Mouse (Mus musculus) ES-E14 (cell line): ENCODE data around the gene Igf2bp3. TPM values are rescaled to one million over a fixed set of nuclear protein-coding genes. Genes with fewer than 3 reads are reported as not detected.

Experiments used
- DNase-seq: peaks from one replicate; pipeline ENCODE4 v3.0.0-alpha.2; 2013; ENCODE audit warnings: low read depth, low spot score
- H3K27ac ChIP-seq: 2 replicates; pipeline ENCODE4 v1.5.1; 2012; ENCODE audit warnings: low read depth, mild to moderate bottlenecking, low read length, moderate library complexity, mixed read lengths; ENCODE audit not compliant: poor library complexity, insufficient read depth, severe bottlenecking
- H3K36me3 ChIP-seq: 2 replicates; pipeline ENCODE4 v1.6.1; 2012; ENCODE audit warnings: mild to moderate bottlenecking, low read length, moderate library complexity, mixed read lengths; ENCODE audit not compliant: control insufficient read depth, poor library complexity, insufficient read depth, severe bottlenecking
- H3K4me1 ChIP-seq, 2 experiments: fragments of 150-350 bp in 1 of 2; sonication (generic) in 1 of 2; 2 replicates each; pipeline ENCODE4 v1.6.1; 2012; ENCODE audit warnings: low read length in 2 of 2, mild to moderate bottlenecking in 1 of 2, mixed read lengths in 1 of 2; ENCODE audit not compliant: control insufficient read depth in 2 of 2, insufficient read depth in 2 of 2, poor library complexity in 1 of 2
- H3K4me3 ChIP-seq, 2 experiments: fragments of 150-350 bp in 1 of 2; sonication (generic) in 1 of 2; 2 replicates each; pipeline ENCODE4 v1.5.1; 2012; ENCODE audit warnings: low read length in 2 of 2, low read depth in 1 of 2, mild to moderate bottlenecking in 1 of 2, mixed read lengths in 1 of 2; ENCODE audit not compliant: insufficient read depth in 1 of 2, poor library complexity in 1 of 2, severe bottlenecking in 1 of 2
- H3K9ac ChIP-seq: 2 replicates; pipeline ENCODE4 v1.6.1; 2012; ENCODE audit warnings: low read depth, mild to moderate bottlenecking, low read length, mixed read lengths; ENCODE audit not compliant: poor library complexity, insufficient read depth, severe bottlenecking
- H3K9me3 ChIP-seq: fragments of 150-350 bp; sonication (generic); 2 replicates; pipeline ENCODE4 v1.6.1; 2012; ENCODE audit warnings: low read depth, mild to moderate bottlenecking, low read length; ENCODE audit not compliant: control insufficient read depth, insufficient read depth
- CHD2 ChIP-seq: IDR thresholded peaks from 2 replicates; pipeline ENCODE4 v1.6.1; 2014; ENCODE audit warnings: mild to moderate bottlenecking, low read depth, low read length, inconsistent platforms
- HCFC1 ChIP-seq: IDR thresholded peaks from 2 replicates; pipeline ENCODE4 v1.6.1; 2012; ENCODE audit warnings: low read length, inconsistent platforms, borderline replicate concordance; ENCODE audit not compliant: insufficient read depth
- MAFK ChIP-seq: IDR thresholded peaks from 2 replicates; pipeline ENCODE4 v1.6.1; 2014; ENCODE audit warnings: mild to moderate bottlenecking, low read depth, low read length, inconsistent platforms; ENCODE audit not compliant: insufficient read depth
- ZC3H11A ChIP-seq: IDR thresholded peaks from 2 replicates; pipeline ENCODE4 v1.6.1; 2012; ENCODE audit warnings: low read depth, mild to moderate bottlenecking, inconsistent platforms, low read length, borderline replicate concordance
- ZNF384 ChIP-seq: IDR thresholded peaks from 2 replicates; pipeline ENCODE4 v1.6.1; 2012; ENCODE audit warnings: low read depth, low read length, inconsistent platforms
- in situ Hi-C, 2 experiments: fragments of 600-800 bp; cut with MboI; formaldehyde crosslinking; loops; one replicate each; pipeline ENCODE4 v1.15.1; 2025; ENCODE audit warnings: low sequenced_read_pairs in 2 of 2, inconsistent platforms in 1 of 2; ENCODE audit not compliant: unreplicated experiment in 2 of 2
- total RNA-seq: library from RNA; depleted of rRNA; stranded (reverse); fragments of 300-350 nt; gene quantifications from 2 replicates; pipeline ENCODE4 v1.2.3, GENCODE M21; 2012

The Igf2bp3 gene
- total RNA-seq, 1 experiment = 32.8 TPM

GRCm38 (mm10) chr6:49176018-49176417, 38.7 kb downstream of the Igf2bp3 start:
- Histone ChIP-seq H3K9me3 (no peaks in the 10 kb centered on the region), H3K36me3 (no peaks in the 10 kb centered on the region), H3K4me3 (no peak overlapping the region), H3K27ac (no peak overlapping the region), H3K9ac (no peak overlapping the region), H3K4me1 (peaks cover 5 to 9% of the 10 kb centered on the region in 2 experiments; a peak in 3 of 4 replicates)
- in situ Hi-C loops = no loop called here
- no peak for DNase-seq
- TF ChIP-seq ZC3H11A = no peak
- no peak for TF ChIP-seq HCFC1
- TF ChIP-seq MAFK = no peak
- no peak for TF ChIP-seq ZNF384
- no peak for TF ChIP-seq CHD2

GRCm38 (mm10) chr6:49174616-49175015, 40.1 kb downstream of the Igf2bp3 start:
- no peak overlapping the region for H3K4me3 ChIP-seq
- no peak overlapping the region; the same call in 1 of the 2 replicates for H3K27ac ChIP-seq
- in situ Hi-C loops = no loop called here
- H3K9me3 ChIP-seq = no peaks in the 10 kb centered on the region
- no peak for TF ChIP-seq ZC3H11A
- no peak for TF ChIP-seq MAFK
- TF ChIP-seq CHD2 = no peak
- TF ChIP-seq HCFC1 = no peak
- TF ChIP-seq ZNF384 = no peak
- no peak for DNase-seq
- H3K4me1 ChIP-seq = peaks cover 5 to 9% of the 10 kb centered on the region in 2 experiments; a peak in 3 of 4 replicates
- H3K9ac ChIP-seq = no peak overlapping the region
- no peaks in the 10 kb centered on the region for H3K36me3 ChIP-seq

- in situ Hi-C loops = no loop called here
- Histone ChIP-seq H3K4me1 (peaks cover 5 to 9% of the 10 kb centered on the region in 2 experiments; a peak in 3 of 4 replicates), H3K36me3 (no peaks in the 10 kb centered on the region), H3K27ac (no peak overlapping the region; the same call in 1 of the 2 replicates), H3K9ac (no peak overlapping the region), H3K4me3 (no peak overlapping the region), H3K9me3 (no peaks in the 10 kb centered on the region)
- TF ChIP-seq HCFC1 (no peak), MAFK (no peak), CHD2 (no peak), ZNF384 (0 out of 2 replicates have a peak, but pooled peaks have one; percentile 34), ZC3H11A (no peak)
- peak; percentile 49 for DNase-seq
Measured at GRCm38 (mm10) chr6:49173674-49174073, 41.1 kb downstream of the Igf2bp3 start.

GRCm38 (mm10) chr6:49173265-49173664, 41.5 kb downstream of the Igf2bp3 start:
- Histone ChIP-seq H3K9me3 (no peaks in the 10 kb centered on the region), H3K4me1 (peaks cover 5 to 9% of the 10 kb centered on the region in 2 experiments; a peak in 3 of 4 replicates), H3K4me3 (no peak overlapping the region), H3K27ac (peak overlapping the region; percentile 33; the same call in 1 of the 2 replicates), H3K36me3 (no peaks in the 10 kb centered on the region), H3K9ac (no peak overlapping the region)
- no peak for TF ChIP-seq MAFK
- no peak for TF ChIP-seq HCFC1
- no peak for TF ChIP-seq CHD2
- TF ChIP-seq ZNF384 = no peak
- no peak for TF ChIP-seq ZC3H11A
- in situ Hi-C loops = no loop called here
- DNase-seq = no peak

- Histone ChIP-seq H3K27ac (no peak overlapping the region), H3K36me3 (no peaks in the 10 kb centered on the region), H3K4me1 (peaks cover 7 to 12% of the 10 kb centered on the region in 2 experiments; a peak in 3 of 4 replicates), H3K9me3 (no peaks in the 10 kb centered on the region), H3K4me3 (no peak overlapping the region), H3K9ac (no peak overlapping the region)
- no peak for TF ChIP-seq HCFC1
- no peak for TF ChIP-seq CHD2
- TF ChIP-seq ZC3H11A = no peak
- no peak for TF ChIP-seq MAFK
- TF ChIP-seq ZNF384 = no peak
- in situ Hi-C loops = no loop called here
- DNase-seq = no peak
Measured at GRCm38 (mm10) chr6:49171216-49171615, 43.5 kb downstream of the Igf2bp3 start.
